Mouse (Mus musculus) brain, embryonic 14.5 days (tissue): ENCODE data around the gene Hspa1b.

Experiments used
- CTCF ChIP-seq: fragments of 200-500 bp; IDR thresholded peaks from 2 replicates; pipeline ENCODE4 v1.5.1; 2012; ENCODE audit warnings: inconsistent platforms, mild to moderate bottlenecking, moderate library complexity, borderline replicate concordance; ENCODE audit not compliant: insufficient read depth, insufficient read length; ENCODE audit errors: extremely low read depth
- POLR2A ChIP-seq: fragments of 200-500 bp; IDR thresholded peaks from 2 replicates; pipeline ENCODE4 v1.6.1; 2012; ENCODE audit warnings: mild to moderate bottlenecking, inconsistent platforms, borderline replicate concordance; ENCODE audit not compliant: poor library complexity, insufficient read depth, insufficient read length, severe bottlenecking; ENCODE audit errors: extremely low read depth

DNA sequence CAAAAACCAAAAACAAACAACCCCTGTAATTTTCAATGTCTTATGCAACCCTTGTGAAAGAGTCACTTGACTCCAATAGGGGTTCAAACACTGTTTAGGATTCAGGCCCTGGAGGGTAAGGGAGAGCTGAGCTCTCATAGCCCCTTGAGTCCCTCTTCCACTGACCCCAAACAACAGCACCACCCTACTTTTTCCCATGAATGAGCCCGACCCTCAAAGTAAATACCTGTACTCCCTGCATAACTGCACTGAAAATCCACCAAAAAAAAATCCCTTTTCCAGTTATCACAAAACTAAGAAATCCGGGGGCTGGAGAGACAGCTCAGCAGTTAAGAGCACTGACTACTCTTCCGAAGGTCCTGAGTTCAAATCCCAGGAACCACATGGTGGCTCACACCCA lies 3.2 kb downstream of the Hspa1b start:
- TF ChIP-seq CTCF: no peak
- no peak for TF ChIP-seq POLR2A
